Mouse (Mus musculus) midbrain, embryonic 14.5 days (tissue): ENCODE measurements around the gene Fam32a. TPM values are rescaled to one million over a fixed set of nuclear protein-coding genes. Genes with fewer than 3 reads are reported as not detected.

ENCODE experiments used
- ATAC-seq: fragments of 200-750 bp; cut with Nextera tagmentation; 2 replicates; pipeline ENCODE4 v1.8.0; 2017; ENCODE audit warnings: moderate number of reproducible peaks, moderate library complexity; ENCODE audit not compliant: low FRiP score, low TSS enrichment
- DNase-seq: peaks from one replicate; pipeline ENCODE4 v3.0.0-alpha.2; 2015
- H3K27ac ChIP-seq: fragments of 300-500 bp; sonication (generic); replicated peaks from 2 replicates; pipeline ENCODE4 v1.5.1; 2014; ENCODE audit warnings: mild to moderate bottlenecking, low read depth, low read length, moderate library complexity
- H3K27me3 ChIP-seq: fragments of 300-500 bp; sonication (generic); 2 replicates; pipeline ENCODE4 v1.6.1; 2014; ENCODE audit warnings: low read length, control low read depth, mixed read lengths; ENCODE audit not compliant: control insufficient read depth, insufficient read depth
- H3K36me3 ChIP-seq: fragments of 300-500 bp; sonication (generic); 2 replicates; pipeline ENCODE4 v1.6.1; 2014; ENCODE audit warnings: low read length, control low read depth; ENCODE audit not compliant: control insufficient read depth, insufficient read depth
- H3K4me1 ChIP-seq: fragments of 300-500 bp; sonication (generic); 2 replicates; pipeline ENCODE4 v1.6.1; 2014; ENCODE audit warnings: mild to moderate bottlenecking, antibody characterized with exemption, low read length, control low read depth; ENCODE audit not compliant: control insufficient read depth, insufficient read depth
- H3K4me2 ChIP-seq: fragments of 300-500 bp; sonication (generic); 2 replicates; pipeline ENCODE4 v1.6.1; 2014; ENCODE audit warnings: mild to moderate bottlenecking, low read length, moderate library complexity
- H3K4me3 ChIP-seq: fragments of 300-500 bp; sonication (generic); replicated peaks from 2 replicates; pipeline ENCODE4 v1.5.1; 2014; ENCODE audit warnings: low read depth, low read length
- H3K9ac ChIP-seq: fragments of 300-500 bp; sonication (generic); replicated peaks from 2 replicates; pipeline ENCODE4 v1.6.1; 2014; ENCODE audit warnings: mild to moderate bottlenecking, low read length, moderate library complexity
- H3K9me3 ChIP-seq: fragments of 300-500 bp; sonication (generic); 2 replicates; pipeline ENCODE4 v1.6.1; 2016; ENCODE audit warnings: low read length, control low read depth, mixed read lengths; ENCODE audit not compliant: control insufficient read depth
- WGBS: fragments of 180-500 bp; shearing (Covaris S2); extraction: QIAGEN DNeasy Blood & Tissue Kit; methylation state at CpG from one replicate; pipeline ENCODE4 v1.1.7; 2014; 5-methylcytosine and 5-hydroxymethylcytosine counted together
- polyA plus RNA-seq: library from polyadenylated mRNA; unstranded; fragments of >200 nt; fragmentation: Nextera tagmentation; extraction: Ambion mirVana; gene quantifications from 2 replicates; pipeline ENCODE4 v1.2.1, GENCODE M21; 2014

Fam32a gene
- polyA plus RNA-seq, 1 experiment from 2014 or later, result 74.6 TPM

GRCm38 (mm10) chr8:72208582-72208981 is 10.9 kb upstream of the Fam32a start:
- ATAC-seq (no peak), DNase-seq (no peak)
- 81% methylated on average over 1 of the region's 1 CpGs for WGBS
- no peaks in the 10 kb centered on the region for H3K4me1 ChIP-seq
- peaks cover 8% of the 10 kb centered on the region for H3K9me3 ChIP-seq
- no peak overlapping the region for H3K9ac ChIP-seq
- no peak overlapping the region for H3K27ac ChIP-seq
- H3K27me3 ChIP-seq, result no peaks in the 10 kb centered on the region
- H3K4me2 ChIP-seq, result no peak overlapping the region
- no peak overlapping the region for H3K4me3 ChIP-seq
- no peaks in the 10 kb centered on the region for H3K36me3 ChIP-seq

- Histone ChIP-seq H3K36me3 (no peaks in the 10 kb centered on the region), H3K4me1 (no peaks in the 10 kb centered on the region), H3K4me2 (no peak overlapping the region), H3K9me3 (no peaks in the 10 kb centered on the region), H3K9ac (no peak overlapping the region), H3K4me3 (no peak overlapping the region), H3K27me3 (no peaks in the 10 kb centered on the region), H3K27ac (no peak overlapping the region)
- DNase-seq (no peak), ATAC-seq (no peak)
- 78% methylated on average over 4 of the region's 4 CpGs for WGBS
Measured at GRCm38 (mm10) chr8:72210222-72210621, 9.3 kb upstream of the Fam32a start.

- H3K27me3 ChIP-seq, result no peaks in the 10 kb centered on the region
- H3K4me3 ChIP-seq, result no peak overlapping the region
- no peak for ATAC-seq
Measured at GRCm38 (mm10) chr8:72210710-72211109, 8.8 kb upstream of the Fam32a start.

GRCm38 (mm10) chr8:72211846-72212245 is 7.7 kb upstream of the Fam32a start:
- H3K36me3 ChIP-seq, result no peaks in the 10 kb centered on the region
- DNase-seq (no peak), ATAC-seq (no peak)
- no peaks in the 10 kb centered on the region for H3K27me3 ChIP-seq
- 88% methylated on average over 1 of the region's 1 CpGs for WGBS
- H3K9me3 ChIP-seq, result no peaks in the 10 kb centered on the region
- no peaks in the 10 kb centered on the region for H3K4me1 ChIP-seq
- no peak overlapping the region for H3K27ac ChIP-seq
- no peak overlapping the region for H3K9ac ChIP-seq
- no peak overlapping the region for H3K4me2 ChIP-seq
- H3K4me3 ChIP-seq, result no peak overlapping the region

More at GRCm38 (mm10) chr8:72210710-72211109, 8.8 kb upstream of the Fam32a start:
- no peak overlapping the region for H3K9ac ChIP-seq
- 70% methylated on average over 2 of the region's 2 CpGs for WGBS
- no peaks in the 10 kb centered on the region for H3K36me3 ChIP-seq
- no peaks in the 10 kb centered on the region for H3K4me1 ChIP-seq
- H3K27ac ChIP-seq, result no peak overlapping the region
- DNase-seq, result no peak
- no peaks in the 10 kb centered on the region for H3K9me3 ChIP-seq
- no peak overlapping the region for H3K4me2 ChIP-seq

GRCm38 (mm10) chr8:72212751-72213150 is 6.8 kb upstream of the Fam32a start, which contains the start of gene Cib3:
Gene Cib3, minus strand, starts transcription at chr8:72212837.
- Histone ChIP-seq H3K36me3 (no peaks in the 10 kb centered on the region), H3K9ac (no peak within 1 kb of the TSS), H3K27me3 (no peaks in the 10 kb centered on the region), H3K9me3 (no peaks in the 10 kb centered on the region), H3K4me3 (no peak within 1 kb of the TSS), H3K4me2 (no peak within 1 kb of the TSS), H3K4me1 (no peaks in the 10 kb centered on the region), H3K27ac (no peak within 1 kb of the TSS)
- DNase-seq, result no peak
- ATAC-seq, result no peak
- 52% methylated on average over 4 of the region's 4 CpGs for WGBS

GRCm38 (mm10) chr8:72213536-72213935 is 6.0 kb upstream of the Fam32a start, which contains the start of gene Gm11034:
Gene Gm11034, minus strand, starts transcription at chr8:72213636.
- Histone ChIP-seq H3K4me3 (no peak within 1 kb of the TSS), H3K27me3 (no peaks in the 10 kb centered on the region), H3K4me1 (no peaks in the 10 kb centered on the region), H3K9ac (no peak within 1 kb of the TSS), H3K27ac (no peak within 1 kb of the TSS), H3K9me3 (no peaks in the 10 kb centered on the region), H3K4me2 (no peak within 1 kb of the TSS), H3K36me3 (no peaks in the 10 kb centered on the region)
- ATAC-seq (no peak), DNase-seq (no peak)
- 82% methylated on average over 4 of the region's 4 CpGs for WGBS

GRCm38 (mm10) chr8:72215060-72215459 is 4.5 kb upstream of the Fam32a start:
- H3K9me3 ChIP-seq, result no peaks in the 10 kb centered on the region
- no peak for ATAC-seq
- 56% methylated on average over 2 of the region's 2 CpGs for WGBS
- H3K27me3 ChIP-seq, result no peaks in the 10 kb centered on the region
- H3K36me3 ChIP-seq, result no peaks in the 10 kb centered on the region
- H3K4me1 ChIP-seq, result no peaks in the 10 kb centered on the region
- no peak overlapping the region for H3K27ac ChIP-seq
- no peak overlapping the region for H3K4me2 ChIP-seq
- no peak overlapping the region for H3K4me3 ChIP-seq
- no peak overlapping the region for H3K9ac ChIP-seq
- no peak for DNase-seq

GRCm38 (mm10) chr8:72215871-72216270 is 3.7 kb upstream of the Fam32a start:
- Histone ChIP-seq H3K27ac (no peak overlapping the region), H3K27me3 (no peaks in the 10 kb centered on the region), H3K4me3 (no peak overlapping the region), H3K4me1 (peaks cover 6% of the 10 kb centered on the region; the same call in 1 of the 2 replicates), H3K9me3 (no peaks in the 10 kb centered on the region), H3K36me3 (no peaks in the 10 kb centered on the region), H3K9ac (no peak overlapping the region), H3K4me2 (no peak overlapping the region)
- WGBS, result 44% methylated on average over 1 of the region's 1 CpGs
- DNase-seq, result no peak
- ATAC-seq, result no peak

GRCm38 (mm10) chr8:72218781-72219540 is 569 bp upstream of the Fam32a start:
- H3K36me3 ChIP-seq, result peaks cover 29% of the 10 kb centered on the region
- H3K27ac ChIP-seq, result no peak overlapping the region
- 81% methylated on average over 9 of the region's 10 CpGs for WGBS
- peak overlapping the region; percentile 60 for H3K4me2 ChIP-seq
- peaks cover 7% of the 10 kb centered on the region; the same call in 1 of the 2 replicates for H3K4me1 ChIP-seq
- H3K9me3 ChIP-seq, result no peaks in the 10 kb centered on the region
- DNase-seq, result no peak
- ATAC-seq, result peak; percentile 25; the same call in 1 of the 2 replicates
- peak overlapping the region; percentile 66 for H3K4me3 ChIP-seq
- no peaks in the 10 kb centered on the region for H3K27me3 ChIP-seq
- H3K9ac ChIP-seq, result no peak overlapping the region
